Mouse (Mus musculus): Measurements from ENCODE around the gene Dand5. TPM values are rescaled to one million over a fixed set of nuclear protein-coding genes. Genes with fewer than 3 reads are reported as not detected.
"Not testable (repeated sequence)": the region's sequence is repeated elsewhere in the genome, so short reads cannot be mapped to it uniquely, and the experiment has no call there.

Gene Dand5
- total RNA-seq, 2 experiments from 2014 or later = 9.4 to 10.5 TPM

DNA sequence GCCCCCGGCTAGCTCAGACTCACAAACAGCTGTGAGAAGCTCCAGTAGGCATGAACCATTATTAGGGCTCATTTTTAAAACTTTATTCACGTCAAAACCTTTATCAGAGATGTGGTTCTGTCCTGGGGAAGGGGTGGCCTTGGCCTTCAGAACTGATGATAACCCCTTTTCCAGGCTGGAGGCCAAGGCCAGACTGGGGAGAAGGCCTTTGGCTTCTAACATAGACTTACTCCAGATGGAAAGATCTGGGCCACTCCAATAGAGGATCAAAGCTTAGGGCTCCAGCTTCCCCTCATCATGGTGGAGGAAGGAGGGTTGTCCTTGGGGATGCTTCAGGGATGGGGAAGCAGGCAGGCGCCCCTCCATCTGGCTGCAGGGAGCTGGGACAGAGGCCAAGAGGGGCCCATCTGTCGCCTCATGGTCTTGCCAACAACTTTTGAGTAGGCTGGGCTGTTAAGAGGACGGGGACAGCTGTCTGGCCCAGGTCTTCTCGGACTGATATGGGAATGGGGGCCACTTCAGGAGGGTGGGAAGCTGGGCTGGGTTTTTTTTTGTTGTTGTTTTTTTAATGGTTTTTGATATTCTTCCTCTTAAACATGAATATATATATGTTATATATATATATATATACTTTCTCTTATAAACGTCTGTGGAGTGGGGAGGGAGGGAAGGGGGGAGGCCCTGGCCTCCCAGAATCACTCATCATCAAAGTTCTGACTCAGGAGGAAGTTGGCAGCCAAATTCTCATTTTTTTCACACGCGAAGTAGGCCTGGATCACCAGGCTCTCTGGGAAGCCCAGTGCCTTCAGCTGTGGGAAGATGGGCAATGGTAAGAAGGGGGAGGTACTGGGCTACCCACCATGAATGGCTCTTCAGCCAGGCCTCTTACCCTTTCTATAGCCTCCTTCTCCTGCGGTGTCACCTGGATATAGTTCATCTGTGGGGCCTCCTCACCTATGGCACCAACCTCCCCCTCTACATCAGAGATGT lies 12.5 kb upstream of the Dand5 start:
- DNase-seq = peak; percentile 87 to 88

GRCm38 (mm10) chr8:84834002-84834865 lies 11.6 kb upstream of the Dand5 start:
- DNase-seq = no peak

DNA sequence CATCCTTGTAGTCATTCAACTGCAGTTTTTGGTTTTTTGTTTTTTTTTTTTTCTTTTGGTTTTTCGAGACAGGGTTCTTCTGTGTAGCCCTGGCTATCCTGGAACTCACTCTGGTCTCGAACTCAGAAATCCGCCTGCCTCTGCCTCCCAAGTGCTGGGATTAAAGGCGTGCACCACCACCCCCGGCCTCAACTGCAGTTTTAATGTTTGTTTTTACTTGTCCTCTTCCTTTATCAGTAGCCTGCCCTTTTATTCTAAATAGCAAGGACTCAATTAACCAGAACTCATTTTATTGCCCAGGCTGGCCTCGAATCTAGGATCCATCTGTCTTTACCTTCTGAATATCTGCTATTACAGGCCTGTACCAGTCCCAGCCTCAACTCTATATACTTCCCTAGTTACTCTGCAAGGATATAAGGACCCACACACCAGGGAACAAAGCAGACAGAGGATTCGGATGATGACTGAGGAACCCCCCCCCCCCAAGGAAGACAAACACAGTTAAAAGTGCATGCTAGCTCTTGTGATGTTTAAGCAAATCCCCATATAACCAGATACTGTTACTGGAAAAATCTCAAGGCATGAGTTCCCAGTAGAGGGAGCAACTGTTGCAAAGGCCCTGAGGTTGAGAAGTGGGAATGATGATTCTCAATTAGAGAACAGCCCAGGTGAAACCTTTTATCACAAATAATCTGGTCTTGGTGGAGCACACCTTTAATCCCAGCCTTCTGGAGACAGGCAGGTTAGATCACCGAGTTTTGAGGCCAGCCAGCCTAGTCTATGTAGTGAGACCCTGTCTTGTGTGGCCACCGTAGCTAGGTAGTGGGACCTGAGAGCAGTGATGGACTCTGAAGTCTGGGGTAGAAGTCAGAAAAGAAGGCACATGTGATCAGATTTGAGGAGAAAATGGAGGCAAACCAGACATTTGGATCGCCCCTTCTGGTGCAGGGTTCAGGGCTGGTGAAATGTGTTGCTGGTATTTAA lies 10.4 kb upstream of the Dand5 start:
- DNase-seq = no peak

GRCm38 (mm10) chr8:84832034-84832717 lies 9.6 kb upstream of the Dand5 start:
- DNase-seq = peak; percentile 76 to 77

- no peak for DNase-seq
These were observed 8.9 kb upstream of the Dand5 start, which contains the start of gene Gadd45gip1 for GRCm38 (mm10) chr8:84831490-84831889. Gadd45gip1 (plus strand) TSS chr8:84831522.

GRCm38 (mm10) chr8:84826518-84826917 lies 3.9 kb upstream of the Dand5 start:
- not testable (repeated sequence) for DNase-seq

DNA sequence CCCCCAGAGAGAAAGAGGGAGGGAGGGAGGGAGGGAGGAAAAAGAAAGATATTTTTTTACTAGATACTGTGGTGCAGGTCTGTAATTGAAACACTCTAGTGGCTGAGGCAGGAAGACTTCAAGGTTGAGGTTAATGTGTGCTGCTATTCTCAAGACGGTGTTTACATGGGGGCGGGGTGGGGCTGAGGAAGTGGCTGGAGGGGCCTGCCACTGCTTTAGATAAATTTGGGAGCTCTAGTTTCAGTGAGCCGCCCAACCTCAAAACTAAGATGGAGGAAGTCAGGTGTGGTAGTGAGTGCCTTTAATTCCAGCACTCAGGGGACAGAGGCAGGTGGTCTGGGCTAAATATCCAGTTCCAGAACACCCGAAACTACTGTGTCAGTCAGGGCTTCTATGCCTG lies 3.0 kb upstream of the Dand5 start:
- DNase-seq = no peak

DNA sequence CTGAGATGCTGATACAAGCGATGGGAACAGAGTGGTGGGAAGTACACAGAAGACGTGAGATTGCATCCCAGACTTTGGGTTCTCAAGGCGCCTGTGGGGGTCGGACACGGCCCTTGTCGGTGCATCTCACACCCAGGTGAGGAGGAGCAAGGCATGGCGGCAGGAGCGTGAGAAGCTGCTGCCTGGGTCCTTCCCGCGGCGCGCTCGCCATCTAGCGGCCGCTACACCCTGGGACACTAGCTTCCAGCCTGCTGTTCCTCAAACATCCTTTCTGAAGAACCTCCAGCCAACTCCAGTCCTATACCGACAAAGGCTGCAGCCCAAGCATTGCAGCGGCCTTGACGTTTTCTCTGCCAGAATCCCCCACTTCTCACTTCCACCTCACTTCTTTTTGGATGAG lies 1.0 kb upstream of the Dand5 start:
- DNase-seq = peak in 1 of 2 experiments; percentile 58

DNA sequence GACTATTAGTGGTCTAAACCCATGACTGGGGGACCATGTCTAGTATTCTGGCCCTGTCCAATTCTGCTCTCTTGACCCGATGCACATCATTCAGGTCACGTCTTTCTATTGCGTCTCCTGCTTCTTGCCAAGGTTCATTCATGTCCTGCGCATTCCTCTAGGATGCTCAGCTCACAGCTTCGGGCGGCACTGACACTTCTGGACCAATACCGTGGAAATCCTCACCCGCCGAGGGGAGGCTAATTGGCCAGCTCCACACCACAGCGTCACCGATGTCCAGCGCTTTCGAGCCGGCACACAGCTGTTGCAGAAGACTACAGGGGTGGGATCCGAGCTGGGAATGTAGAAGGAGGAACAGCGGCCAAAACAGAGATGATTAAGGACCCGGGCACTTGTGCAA lies 6.5 kb downstream of the Dand5 start:
- no peak for DNase-seq

- peak; percentile 94 to 96 for DNase-seq
These were observed 7.1 kb downstream of the Dand5 start for GRCm38 (mm10) chr8:84815547-84815946.

GRCm38 (mm10) chr8:84814555-84815441 lies 7.8 kb downstream of the Dand5 start:
- DNase-seq = no peak

GRCm38 (mm10) chr8:84814240-84814554 lies 8.4 kb downstream of the Dand5 start:
- no peak for DNase-seq

GRCm38 (mm10) chr8:84813830-84814229 lies 8.8 kb downstream of the Dand5 start:
- no peak for DNase-seq

GRCm38 (mm10) chr8:84813059-84813458 lies 9.6 kb downstream of the Dand5 start:
- peak; percentile 80 to 87 for DNase-seq

GRCm38 (mm10) chr8:84811303-84811702 lies 11.3 kb downstream of the Dand5 start:
- DNase-seq = no peak

DNA sequence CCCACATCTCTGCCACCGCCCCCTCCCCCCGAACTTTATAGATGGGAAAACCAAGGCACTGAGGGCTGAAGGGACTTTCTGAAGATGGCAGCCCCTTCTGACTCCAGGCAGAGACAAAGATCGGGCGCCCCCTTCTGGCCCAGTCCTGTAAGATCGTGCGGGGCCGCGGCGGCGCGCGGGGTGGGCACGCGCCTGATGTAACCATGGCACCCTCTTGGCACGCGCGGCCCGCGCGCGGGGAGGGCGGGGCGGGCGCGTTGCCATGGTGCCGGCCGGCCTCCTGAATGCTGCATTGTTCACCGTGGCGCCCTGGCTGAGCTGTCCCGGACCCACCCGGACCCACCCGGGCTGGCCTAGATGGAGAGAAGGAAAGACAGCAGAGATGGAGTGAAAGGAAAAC lies 11.7 kb downstream of the Dand5 start:
- DNase-seq = peak; percentile 97 to 98

- DNase-seq = no peak
These were observed 12.7 kb downstream of the Dand5 start for GRCm38 (mm10) chr8:84809941-84810280.

- DNase-seq = no peak
These were observed 13.3 kb downstream of the Dand5 start for GRCm38 (mm10) chr8:84809109-84809940.

GRCm38 (mm10) chr8:84806031-84806430 lies 16.6 kb downstream of the Dand5 start:
- no peak for DNase-seq

All from layer of hippocampus, postnatal 36 days (tissue).